Mouse (Mus musculus) c-Kit-positive CD71-negative TER-119-negative erythroid progenitor cells, embryonic 14.5 days (primary cell): ENCODE results near the gene Cdk17.

Experiments used
- DNase-seq: peaks from one replicate; pipeline ENCODE4 v3.0.0-alpha.2; 2013; ENCODE audit warnings: low read depth

The Cdk17 gene

GRCm38 (mm10) chr10:93264001-93264400 is 103.3 kb downstream of the Cdk17 start:
- no peak for DNase-seq

DNA sequence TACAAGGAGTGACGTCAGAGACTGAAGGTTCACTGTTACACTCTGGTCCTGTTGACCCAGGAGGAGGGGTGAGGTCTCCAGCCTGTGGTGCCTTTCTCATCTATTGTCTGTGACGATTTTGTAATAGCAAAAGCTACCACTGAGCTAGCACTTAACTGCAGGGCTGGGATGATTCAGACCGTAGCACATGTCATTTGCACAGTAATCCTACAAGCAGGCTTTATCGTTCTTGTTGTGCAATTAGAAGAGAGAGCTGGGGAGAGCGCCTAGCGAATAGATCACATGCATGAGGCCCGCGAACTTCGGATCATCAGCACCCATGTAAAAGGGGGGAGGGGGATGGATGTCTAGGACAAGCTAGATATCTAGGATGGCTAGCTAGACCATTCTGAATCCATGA is 105.2 kb downstream of the Cdk17 start:
- DNase-seq, result no peak

GRCm38 (mm10) chr10:93266521-93266920 is 105.8 kb downstream of the Cdk17 start:
- DNase-seq, result no peak

DNA sequence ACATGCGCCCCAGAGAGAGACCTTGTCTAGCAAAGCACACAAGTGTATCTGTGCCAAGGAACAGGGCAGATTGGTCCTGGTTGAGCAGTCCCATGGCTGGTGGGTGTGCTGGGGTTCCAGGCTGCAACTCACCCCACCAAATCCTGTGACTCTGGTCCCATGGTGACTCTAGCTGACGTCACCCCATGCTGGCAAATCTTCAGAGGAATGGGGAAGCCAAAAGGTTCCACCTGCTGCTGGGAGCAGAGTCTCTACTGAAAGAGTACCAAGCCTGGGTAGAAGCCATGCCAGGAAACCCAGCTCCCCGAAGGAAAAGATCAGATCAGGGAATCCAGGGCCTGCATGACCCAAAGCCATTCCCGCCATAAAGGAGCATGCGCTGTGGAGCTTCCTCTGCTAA is 106.8 kb downstream of the Cdk17 start:
- DNase-seq, result no peak

GRCm38 (mm10) chr10:93268339-93268738 is 107.7 kb downstream of the Cdk17 start:
- DNase-seq, result no peak

- DNase-seq, result no peak
Observed at GRCm38 (mm10) chr10:93269744-93270143, 109.1 kb downstream of the Cdk17 start.

- no peak for DNase-seq
Observed at GRCm38 (mm10) chr10:93270889-93271460, 110.3 kb downstream of the Cdk17 start.

DNA sequence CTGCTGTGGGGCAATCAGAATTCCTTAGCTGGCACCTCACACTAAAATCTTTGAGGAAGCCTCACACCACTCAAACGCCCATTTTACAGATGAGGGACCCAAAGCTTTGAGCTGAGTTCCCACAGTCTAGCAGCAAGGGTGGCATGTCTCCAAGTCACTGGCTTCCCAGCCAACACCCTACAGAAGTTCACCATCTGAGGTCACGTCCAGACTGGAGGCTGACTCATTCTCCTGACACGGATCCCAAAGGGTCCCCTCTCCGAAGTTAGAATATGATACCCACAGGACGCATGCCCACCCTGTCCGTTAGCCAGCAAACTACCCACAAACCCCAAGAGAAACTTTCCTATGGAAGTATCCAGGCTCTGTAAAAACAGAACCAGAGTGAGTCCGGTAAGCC is 111.2 kb downstream of the Cdk17 start:
- no peak for DNase-seq

- DNase-seq, result no peak
Observed at GRCm38 (mm10) chr10:93272986-93273982, 112.6 kb downstream of the Cdk17 start.

GRCm38 (mm10) chr10:93274277-93274696 is 113.6 kb downstream of the Cdk17 start:
- no peak for DNase-seq

- no peak for DNase-seq
Observed at GRCm38 (mm10) chr10:93275212-93276136, 114.8 kb downstream of the Cdk17 start.

- DNase-seq, result no peak
Observed at GRCm38 (mm10) chr10:93276349-93276763, 115.7 kb downstream of the Cdk17 start.

- no peak for DNase-seq
Observed at GRCm38 (mm10) chr10:93276857-93277256, 116.2 kb downstream of the Cdk17 start.

DNA sequence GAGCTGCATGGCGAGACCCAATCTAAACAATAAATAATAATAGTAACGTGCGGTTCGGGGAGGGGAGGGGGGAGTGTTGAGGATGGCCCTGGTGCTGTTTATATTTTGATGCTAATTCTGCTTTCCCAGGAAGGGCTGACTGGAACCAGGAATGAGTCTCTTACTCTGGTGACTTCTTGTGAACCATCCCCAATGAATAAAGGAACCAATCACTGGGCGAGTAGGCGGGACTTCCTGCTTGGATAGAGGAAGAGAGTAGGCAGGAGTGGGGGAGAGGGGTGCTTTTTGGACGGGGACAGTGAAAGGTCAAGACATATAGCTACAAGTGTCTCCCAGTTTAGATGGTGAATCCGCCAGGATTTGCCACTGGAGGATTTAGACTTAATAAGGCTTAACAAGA is 117.7 kb downstream of the Cdk17 start:
- DNase-seq, result no peak

DNA sequence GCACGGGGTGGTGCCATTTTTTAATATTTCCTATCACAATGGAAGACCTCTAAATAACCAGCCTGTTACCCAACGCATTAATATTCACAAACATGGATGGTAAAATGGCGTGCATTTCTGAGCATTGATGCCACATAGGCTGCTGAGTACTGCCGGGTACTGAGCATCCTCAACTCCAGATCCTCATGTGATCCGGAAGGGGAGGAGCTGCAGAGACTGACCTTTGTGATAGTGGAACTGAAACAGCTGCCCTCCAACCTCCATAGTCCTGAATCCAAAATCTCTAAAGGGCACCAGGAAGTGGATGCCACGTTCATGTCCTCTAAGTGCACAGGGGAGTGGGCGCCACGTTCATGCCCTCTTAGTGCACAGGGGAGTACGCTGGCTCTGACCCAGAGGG is 118.4 kb downstream of the Cdk17 start:
- DNase-seq, result no peak

DNA sequence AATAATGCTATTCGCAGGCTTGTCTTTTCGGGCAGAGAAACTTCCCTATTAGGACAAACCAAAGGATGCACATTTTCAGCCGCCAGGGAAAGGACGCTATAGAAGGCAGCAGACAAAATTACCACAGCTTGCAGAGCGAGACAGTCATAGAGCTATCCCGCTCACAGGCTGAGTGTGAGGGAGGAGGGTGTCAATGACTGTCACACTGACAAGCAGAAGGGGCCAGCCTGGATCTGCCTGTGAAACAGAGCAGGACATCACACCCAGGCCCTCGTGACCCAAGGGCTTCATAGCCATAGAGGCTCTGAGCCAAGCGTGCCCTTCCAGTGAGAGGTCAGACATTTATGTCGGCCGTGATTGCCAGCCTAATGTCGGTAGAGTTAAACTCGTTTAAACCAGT is 119.9 kb downstream of the Cdk17 start:
- DNase-seq, result no peak

DNA sequence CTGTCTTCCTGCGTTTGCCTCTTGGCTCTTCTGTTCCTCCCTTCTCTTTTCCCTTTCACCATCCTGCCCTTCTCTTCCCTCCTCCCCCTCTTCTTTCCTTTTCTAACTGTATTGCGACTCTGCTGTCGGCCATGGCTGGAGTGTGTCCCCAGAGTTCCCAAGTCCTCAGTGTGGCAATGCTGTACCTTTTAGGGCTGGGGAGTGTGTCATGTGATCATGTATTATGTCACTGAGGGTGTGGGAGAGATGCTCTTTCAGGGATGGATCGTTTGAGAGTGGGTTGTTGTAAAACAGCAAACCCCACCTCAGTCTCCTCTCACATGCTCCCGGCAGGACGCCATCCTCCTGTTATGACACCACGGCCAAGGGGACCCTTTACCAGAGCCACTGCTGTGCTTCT is 120.4 kb downstream of the Cdk17 start:
- DNase-seq, result no peak

- DNase-seq, result no peak
Observed at GRCm38 (mm10) chr10:93282526-93282964, 121.9 kb downstream of the Cdk17 start.

DNA sequence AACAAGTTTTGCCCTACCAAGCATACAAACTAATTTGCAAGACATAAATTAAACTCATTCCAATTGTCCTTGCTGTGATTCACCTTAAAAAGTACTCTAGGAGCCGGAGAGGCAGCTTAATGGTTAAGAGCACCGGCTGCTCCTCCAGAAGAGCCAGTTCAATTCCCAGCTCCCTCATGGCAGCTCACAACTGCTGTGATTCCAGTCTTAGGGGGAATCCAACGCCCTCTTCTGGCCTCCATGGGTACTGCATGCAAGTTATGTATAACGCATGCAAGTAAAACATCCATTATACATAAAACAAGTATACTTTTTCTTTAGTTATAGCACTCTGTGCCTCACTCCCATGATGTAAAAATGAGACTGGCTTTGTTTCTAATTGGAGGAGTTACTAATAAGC is 122.6 kb downstream of the Cdk17 start:
- no peak for DNase-seq

DNA sequence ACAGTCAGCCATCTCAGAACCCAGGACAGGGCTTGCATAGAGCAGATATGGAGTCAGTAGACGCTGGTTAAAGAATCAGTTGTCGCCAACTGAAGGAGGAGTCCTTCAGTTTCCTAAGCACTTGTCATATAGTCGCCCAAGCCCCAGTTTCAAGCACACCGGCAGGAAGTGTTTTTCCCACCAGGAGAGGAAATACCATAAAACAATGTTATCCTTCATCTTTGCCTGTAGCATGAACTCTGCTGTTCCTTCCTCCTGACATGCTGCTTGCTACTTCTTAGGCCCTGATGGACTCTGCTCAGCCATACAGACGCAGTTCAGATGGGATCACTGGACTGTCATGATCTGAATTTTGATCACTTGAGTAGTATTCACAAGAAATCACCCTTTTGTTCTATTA is 124.8 kb downstream of the Cdk17 start:
- no peak for DNase-seq

- no peak for DNase-seq
Observed at GRCm38 (mm10) chr10:93287551-93288145, 127.0 kb downstream of the Cdk17 start.

GRCm38 (mm10) chr10:93288336-93288735 is 127.7 kb downstream of the Cdk17 start:
- DNase-seq, result no peak
